Mouse (Mus musculus) frontal cortex, postnatal 10 days (tissue): ENCODE measurements around the gene Pax8.
A peak's percentile ranks its signal among the peaks of the same experiment; 100 is the strongest.

Experiments
- DNase-seq, 2 experiments: peaks; one replicate each; pipeline ENCODE4 v3.0.0; 2022; ENCODE audit warnings: low spot score in 2 of 2, mixed read lengths in 1 of 2

The Pax8 gene

DNA sequence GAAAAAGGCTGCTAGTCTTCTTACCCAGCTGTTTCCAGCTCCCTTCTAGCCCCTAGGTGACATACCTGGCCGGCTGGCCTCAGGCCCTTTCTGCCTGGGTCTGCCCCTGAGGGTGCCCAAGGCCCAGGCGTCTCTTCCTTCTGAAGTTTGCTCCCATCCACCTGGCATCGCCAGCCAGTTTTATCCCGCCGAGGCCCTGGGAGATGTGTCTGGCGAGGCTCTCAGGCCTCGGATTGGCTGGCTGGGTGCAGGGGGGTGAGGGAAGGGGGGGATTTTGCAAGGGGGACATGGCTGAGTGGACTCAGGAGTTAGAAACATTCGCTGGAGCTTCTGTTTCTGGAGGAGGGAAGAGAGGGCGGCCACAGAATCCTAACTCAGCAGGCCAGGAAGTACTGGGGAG, at the start of gene Pax8:
Gene Pax8 (minus strand): TSS at position 180 of the 400 bp plus-strand sequence.
- no peak for DNase-seq

DNA sequence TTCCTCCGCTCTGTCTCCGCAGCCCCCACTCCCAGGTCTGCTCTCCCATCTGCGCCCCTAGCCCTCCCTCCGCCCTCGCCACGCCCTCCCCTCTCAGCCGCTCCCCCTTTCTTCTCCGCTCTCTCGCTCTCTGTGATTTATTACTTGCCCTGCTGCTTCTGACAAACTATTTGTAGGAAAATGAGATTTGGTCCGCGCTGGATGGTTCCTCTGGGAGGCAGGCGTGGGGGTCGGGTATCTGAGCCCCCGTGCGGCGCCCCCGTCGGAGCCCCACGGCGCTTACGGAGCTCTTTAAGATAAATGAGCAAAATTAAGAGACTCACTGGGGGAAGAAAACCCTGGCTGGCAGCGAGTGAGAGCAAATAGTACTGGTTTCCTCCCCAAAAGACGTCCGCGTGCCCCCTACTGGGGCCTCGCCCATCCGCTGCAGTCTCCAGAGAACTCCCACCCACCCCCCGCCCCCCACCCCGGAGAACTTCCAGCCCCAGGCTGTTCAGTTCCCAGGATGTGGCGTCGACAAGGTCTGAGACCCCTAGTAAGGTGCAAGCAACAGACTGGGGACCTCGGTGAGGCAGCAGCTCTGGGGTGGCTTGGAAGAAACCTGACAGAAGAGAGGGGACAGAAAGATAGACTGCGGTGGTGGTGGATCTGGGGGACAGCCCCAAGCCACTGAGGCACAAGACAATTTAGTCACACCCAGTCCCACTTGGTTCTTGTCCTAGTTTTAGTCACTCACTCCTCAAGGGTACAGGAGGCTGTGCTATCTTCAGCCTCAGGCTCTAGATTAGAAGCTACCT, 46.2 kb upstream of the Pax8 start:
- DNase-seq = peak in 1 of 2 experiments; percentile 8

DNA sequence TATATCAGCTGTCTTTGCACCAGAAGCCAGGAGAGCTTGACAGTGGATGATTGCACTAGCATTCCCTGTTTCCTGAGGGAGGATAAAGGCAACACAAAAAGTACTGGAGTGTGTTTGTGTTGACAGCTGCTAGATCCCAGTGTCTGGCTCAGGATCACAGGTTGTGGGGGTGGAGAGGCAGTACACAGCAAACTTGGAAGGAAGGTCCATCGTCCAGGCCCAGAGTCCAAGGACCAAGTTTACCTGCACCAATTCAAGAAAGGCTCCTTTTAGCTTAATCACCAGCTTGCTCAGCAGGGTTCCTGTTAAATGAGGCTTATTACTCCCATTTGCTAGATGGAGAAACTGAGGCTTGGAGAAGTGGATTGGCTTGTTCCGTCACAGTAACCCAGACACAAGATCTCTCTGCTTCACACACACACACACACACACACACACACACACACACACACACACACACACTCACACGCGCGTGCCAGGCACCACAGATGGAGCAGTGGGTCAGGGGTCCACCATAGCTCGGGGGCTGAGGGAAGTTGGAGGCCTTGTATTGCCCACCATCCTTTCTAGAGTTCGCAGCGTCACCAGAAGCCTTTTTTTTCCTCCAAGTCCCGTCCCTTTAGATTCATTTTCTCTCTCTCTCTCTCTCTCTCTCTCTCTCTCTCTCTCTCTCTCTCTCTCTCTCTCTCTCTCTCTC, 45.3 kb upstream of the Pax8 start:
- no peak for DNase-seq

DNA sequence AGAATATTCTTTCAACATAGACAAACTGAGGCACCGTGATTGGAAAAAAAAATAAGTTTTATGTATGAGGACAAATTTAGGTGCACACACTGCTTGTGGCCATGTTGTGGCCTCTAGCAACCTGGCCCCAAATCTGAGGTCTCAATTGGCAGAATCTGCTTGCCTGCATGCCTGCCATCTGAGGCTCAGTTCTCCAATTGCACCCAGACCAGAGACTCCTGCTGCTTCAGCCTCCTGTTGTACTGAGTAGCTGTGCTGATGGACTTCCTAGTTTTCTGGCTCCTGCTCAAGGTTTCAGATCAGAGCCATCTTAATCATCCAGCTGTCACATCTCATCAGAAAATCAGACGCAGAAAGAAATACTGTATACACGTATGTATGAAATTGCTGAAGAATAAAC, 41.5 kb upstream of the Pax8 start:
- no peak for DNase-seq

DNA sequence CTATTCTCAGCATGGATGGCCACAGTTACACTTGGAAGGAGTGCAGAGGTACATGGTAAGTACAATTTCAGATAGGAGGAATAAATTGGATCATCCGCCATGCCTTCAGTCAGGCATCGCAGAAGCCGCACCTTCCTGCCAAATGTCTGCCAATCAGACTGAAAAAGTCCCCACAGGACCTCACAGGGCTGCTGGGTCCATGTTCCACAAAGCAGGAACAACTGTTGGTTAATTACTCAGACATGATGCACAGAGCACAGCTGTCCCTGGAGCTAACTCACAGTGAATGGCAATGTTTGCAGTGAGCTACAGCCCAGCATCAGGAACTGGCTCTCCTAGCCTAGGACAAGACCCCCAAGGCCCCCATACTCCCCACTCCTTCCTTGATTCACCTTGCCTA, 32.0 kb upstream of the Pax8 start:
- DNase-seq = no peak

DNA sequence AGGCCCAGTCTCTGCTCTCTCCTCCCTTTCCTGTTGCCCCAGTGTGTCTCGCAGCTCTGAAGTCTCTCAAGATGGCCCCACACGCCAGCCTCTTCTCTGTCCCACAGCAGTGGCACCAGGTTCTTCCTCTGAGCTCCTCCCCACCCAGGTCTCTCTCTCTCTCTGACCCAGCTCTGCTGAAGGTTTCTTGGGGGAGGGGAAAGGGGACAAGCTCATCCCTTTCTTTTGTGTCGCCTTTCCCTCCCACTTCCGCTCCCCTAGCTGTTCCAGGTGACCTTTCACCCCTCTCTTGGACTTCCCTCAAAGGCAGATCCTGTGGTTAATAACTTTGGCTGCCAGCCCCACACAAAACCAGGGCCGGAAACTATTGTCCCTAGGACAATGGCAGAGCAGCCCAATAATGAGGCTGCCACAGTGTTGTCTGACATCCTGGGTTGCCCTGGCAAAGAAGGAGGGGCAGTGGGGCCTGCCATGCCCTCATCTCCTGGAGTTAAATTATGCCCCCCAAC, 27.6 kb upstream of the Pax8 start:
- peak in 1 of 2 experiments; percentile 8 for DNase-seq

DNA sequence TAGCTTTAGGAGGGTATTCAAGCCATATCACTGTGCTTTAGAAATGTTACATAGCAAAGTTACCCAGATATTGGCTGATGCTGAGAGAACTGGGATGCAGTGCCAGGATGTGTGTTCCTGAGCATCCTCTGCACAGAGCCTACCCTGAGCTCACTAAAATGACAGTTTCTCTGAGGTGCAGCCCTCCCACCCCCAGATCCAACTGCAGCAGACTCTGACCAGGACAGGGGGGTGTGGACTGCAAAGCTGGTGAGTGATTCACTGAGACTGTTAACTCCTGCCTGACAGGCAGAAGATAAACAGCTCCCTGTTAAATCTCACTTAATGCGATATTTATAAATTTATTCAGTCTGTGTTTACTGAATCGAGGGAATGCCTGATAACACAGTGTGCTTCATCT, 25.5 kb upstream of the Pax8 start:
- DNase-seq = no peak

DNA sequence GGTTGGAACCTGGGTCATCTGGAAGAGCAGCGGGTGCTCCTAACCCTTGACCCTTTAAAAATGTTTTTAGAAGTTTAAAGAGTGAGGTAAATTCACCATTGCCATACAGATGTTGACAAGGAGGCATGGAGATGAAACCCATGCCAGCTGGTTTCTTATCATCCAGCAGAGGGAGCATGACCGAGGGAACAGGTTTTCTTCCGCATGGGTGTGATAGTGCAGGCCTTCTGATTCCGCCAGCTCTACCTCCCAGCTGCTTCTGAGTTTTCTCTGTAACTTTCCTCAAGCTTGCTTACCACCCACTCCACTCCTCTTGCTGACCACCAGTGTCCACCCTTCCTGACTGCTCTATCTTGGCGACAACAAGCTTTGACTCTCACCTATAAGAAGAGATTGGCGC, 15.2 kb upstream of the Pax8 start:
- DNase-seq = no peak

DNA sequence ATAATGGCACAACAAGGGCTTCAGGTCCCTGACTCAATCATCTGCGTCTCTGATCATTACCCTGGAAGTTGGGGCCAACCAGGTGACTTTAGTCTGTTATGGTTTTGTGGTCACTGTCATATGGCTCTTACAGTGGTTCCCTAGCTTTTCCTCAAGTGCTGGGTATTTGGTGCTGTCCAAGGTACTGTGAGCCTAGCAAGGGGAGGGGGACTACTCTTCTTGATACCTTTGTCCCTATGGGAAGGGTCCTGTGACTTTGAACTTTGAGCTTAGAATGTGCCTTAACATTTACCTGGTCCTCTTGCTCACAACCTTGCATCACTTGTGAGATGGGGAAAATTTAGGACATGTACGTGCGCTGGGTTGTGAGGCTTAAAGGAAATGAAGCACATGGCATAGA, 13.3 kb upstream of the Pax8 start:
- no peak for DNase-seq

DNA sequence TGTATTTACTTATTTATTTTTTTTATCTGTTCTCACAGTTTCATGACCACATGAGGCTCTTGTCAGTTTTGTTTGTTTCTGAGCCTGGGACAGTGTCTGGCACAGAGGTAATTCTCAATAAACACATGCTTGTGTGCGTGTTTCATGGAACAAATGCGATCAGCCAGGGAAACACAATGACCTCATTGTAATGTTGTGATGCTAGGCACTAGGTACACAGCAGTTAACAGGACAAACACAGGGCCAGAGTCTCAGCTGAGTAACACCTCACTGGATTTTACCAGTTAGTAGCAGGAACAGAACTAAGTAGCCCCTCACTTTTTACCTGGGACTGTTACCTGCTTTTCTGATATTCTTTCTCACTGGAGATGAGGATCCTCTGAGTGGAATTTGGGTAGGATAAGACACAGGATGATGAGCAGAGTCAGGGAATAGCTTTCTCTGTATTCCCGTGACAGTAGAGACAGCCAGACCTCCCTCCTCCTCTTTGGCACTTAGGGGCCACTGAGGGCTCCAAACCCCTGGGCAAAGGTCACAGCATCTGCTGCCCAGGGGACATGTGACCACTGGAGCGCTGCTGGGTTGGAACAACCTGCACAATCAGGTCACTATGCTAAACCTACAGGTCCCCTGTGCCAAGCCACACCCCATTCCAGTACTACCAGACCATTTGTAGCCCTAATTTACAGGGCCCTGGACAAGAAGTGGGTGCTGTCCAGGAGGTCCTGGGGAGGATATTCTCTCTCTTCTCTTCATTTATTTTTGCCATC, 11.8 kb upstream of the Pax8 start:
- no peak for DNase-seq

DNA sequence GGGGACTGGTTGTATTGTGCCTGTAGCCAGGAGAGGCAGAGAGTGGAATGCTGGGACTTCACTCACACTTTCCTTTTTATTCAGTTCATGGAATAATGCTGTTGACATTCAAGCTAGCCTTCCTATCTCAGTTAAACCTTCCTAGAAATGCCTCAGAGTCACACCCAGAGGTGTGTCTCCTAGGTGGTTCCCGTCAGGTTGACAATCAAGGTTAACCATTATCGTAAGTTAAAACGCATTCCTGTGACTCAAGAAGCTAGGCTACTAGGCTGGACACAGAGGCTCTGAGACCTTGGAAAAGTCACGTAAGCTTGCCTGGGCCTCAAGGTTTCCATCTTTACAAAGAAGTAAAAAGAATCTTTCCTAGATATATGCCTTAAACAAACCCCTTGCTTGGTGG, 10.0 kb upstream of the Pax8 start:
- DNase-seq = no peak

DNA sequence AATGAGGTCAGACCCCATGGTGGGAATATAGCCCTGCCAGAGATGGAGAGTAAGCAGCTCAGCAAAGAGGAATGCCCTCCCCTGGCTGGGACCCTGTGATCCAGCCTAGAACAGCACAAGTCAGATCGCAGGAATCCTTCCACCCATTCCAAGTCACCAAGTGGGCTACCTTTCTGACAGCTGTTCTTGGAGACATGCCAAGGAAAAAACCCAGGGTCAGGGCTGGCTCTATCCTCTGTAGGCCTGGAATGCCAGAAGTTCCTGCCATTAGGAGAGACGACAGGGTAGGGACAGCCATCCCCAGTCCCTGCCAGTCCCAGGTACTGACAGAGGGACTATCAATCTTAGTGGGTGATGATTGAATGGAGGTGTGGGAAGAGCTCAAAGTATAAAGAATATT, 4.5 kb upstream of the Pax8 start:
- DNase-seq = no peak

DNA sequence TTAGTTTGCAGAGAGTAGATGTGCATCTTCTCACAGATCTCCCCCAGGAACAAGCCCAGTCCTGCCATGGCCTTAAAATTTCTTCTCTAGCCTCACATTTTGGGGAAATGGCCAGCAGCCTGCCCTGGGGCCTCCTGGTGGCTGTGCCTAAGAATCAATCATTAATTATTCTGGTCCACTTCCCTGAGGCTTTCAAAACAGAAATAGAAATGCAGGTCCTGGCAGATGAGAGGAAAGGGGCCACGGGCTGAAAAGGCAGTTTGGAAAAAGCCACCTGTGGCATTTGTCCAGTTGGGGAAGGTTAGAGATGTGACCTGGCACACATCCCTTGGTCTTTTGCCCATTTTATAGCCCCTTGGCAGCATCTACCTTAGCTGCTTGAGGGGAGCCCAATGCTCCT, 3.8 kb upstream of the Pax8 start:
- DNase-seq = no peak

DNA sequence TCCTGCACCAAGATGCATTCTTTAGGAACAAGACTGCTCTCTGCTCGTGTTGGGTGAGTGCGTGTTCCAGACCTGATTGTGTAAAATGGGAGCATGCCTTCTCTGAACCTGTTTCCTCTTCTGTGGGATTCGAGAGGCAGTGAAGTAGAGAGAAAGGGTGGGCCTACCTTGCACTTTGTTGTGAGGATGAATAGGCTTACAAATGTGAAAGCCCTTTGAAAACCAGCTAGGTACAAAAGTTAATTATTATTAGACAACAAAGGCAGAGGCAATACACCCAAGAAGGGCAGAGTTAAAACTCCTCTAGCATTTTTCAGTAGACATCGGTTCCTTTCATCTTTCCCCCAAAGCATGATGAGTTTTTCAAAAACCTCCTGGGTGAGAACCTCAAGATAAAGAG, 3.2 kb upstream of the Pax8 start:
- DNase-seq = no peak

DNA sequence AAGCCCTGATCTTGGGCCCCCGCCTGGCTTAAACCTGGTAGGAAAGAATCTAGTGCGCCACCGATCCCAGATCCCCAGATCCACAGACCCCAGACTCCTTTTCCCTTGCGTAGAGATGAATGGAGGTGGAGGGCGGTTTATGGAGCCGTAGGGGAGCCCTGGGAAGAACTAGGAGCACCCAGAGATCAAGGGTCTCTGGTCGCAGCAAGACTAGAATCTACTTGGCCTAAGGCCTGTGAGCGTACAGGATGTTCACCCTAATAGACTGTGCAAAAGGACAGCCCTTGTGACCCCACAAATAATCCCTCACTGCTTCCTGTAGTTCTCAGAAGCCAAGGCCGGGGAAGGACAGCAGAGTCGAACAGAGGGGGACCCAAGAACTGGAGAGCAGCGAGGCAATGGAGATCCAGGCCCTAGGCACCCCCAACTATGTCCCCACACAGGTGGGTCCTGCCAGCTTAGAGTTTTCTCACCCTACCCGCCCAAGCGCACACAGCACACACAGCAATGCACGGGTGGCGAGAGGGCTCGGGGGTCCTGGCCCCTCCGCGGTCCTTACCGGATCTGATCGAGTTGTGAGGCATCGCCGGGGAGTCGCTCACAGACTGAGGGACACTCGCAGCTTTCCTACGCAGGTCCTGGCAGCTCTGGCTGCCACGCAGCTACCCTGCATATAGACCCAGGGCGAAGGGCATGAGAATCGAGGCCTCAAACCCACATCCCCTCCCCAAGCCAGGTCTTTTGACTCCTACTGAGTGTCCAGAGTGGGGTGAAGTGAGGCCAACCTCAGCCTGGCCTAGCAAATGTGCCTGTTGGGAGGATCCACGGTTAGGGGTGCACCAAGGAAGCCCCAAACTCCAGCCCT, 653 bp downstream of the Pax8 start:
- DNase-seq = no peak

DNA sequence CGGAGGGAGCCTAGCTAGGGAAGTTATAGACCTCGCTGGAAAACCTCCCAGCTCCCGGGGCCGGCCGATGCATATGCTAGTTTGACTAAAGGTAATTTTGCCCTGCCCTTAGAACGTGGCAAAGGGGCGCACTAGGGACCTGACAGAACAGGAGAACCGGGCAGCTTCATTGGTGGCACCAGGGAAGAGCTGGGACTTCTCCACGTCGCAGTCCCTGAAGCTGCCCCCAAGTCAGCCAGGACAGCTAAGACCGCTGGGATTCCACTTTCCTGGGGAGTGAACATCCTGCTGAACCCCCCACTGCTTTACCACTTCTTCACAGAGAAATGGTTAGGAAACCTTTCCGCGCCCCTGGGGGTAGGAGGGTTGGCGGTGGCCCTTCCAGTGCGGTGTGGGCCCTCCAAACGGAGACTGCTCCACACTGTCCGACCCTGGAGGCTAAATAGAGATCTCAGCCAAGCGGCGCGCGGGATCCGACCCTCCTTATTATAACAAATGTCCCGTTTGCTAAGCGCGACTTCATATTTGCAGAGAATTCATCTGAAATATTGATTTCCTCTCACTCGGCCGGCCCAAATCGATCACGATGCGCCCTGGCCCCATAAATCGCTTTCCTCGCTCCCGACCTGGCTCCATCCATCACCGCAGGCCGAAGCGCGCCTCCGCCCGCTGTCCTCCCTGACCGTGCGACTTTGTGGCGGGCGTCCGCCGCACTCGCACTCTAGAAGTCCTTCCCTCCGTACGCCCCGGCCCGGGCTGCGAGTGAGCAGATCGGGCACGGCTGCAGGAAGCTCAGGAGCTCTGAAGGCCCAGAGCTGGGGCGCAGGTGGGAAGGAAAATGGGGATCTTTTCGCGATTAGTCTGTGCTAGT, 1.5 kb downstream of the Pax8 start:
- DNase-seq = no peak

DNA sequence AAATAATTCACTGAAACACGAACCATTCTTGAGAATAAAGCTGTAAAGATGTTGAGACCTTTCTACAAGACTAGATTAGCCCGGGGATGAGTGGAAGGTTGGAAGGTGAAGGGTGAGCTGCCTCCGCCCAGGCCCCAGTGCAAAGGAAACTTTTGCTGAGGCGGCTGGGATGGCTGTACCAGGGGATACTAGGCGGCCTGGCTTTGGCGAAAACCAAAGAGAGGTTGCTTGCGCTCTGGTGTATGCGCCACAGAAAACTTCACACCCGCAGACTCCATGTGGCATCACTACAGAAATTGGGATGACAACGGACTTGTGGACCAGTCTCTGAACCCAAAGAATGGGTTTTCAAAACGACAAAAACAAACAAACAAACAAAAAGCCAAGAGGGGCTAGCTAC, 2.7 kb downstream of the Pax8 start:
- DNase-seq = no peak

DNA sequence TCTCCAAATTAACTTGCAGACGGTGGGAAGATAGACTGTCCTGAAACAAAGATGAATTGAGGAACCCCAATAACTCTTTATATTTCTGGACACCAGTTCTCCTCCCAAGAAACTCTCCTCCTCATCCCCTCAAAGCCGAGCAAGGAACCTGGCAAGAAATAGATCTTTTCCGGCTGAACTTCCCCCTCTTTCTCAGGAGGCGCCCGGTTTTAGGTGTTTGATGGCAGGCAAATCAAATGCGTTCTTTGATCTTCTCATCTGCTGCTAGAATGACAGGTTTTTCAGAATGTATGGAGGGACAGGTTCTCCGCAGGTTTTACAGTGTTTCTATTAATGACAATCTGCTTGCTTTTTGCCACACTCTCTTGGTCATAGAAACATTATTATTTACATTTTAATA, 3.3 kb downstream of the Pax8 start:
- DNase-seq = no peak

DNA sequence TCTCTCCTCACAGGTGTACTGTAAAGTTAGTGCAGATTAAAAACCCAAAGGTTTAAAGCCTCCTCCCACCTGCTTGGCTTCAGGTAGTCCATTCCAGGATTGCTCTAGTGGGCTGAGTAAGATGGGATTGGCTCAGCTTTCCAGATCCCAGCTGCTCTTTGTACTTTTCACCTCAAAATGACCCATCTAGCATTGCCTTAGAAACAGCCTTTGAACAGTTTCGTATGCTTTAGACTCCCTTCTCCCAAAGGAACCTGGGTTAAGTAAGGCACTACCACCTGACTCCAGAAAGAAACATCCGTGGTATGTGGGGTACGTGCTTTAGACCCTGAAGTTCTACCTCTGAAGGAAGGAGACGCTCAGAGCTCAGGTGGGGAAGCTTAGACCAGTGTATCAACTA, 6.3 kb downstream of the Pax8 start:
- no peak for DNase-seq

DNA sequence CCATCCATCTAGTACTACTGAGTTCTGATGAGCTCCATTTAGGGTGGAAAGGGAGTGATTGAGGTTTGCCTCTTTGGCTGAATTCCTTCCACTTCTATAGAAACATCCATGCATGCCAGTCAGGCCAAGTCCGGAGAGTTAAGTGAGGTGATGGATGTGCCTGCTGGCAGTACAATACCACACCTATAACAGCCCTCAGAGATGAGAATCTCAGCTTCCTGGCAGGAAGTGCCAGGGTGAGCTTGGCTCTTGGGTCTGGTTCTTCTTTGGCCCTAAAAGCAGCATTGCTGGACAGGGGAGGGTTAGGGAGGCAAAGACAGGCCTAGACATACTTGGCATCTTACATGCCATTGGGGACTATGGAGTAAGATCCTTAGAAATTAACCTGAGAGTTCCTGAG, 7.0 kb downstream of the Pax8 start:
- DNase-seq = no peak

DNA sequence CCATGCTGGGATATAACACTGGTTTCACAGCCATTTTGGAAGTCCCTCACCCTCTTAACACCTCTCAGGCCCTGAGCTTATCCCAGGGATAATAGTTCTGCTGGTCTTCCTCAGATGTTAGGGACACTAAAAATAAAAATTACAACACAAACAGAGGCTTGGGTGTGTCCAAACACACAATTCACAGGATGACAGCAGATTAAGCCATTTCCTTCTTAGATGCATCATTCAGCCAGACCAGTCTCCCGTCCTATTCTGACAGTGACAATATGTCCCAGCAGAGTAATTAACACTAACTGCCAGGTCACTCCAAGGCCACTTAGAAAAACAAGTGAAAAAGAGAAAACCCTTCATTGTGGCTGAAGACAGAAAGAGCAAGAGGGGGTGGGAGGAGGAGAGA, 8.2 kb downstream of the Pax8 start:
- DNase-seq = no peak
